Mouse (Mus musculus) midbrain, embryonic 10.5 days (tissue): ENCODE measurements at regions not wholly inside any gene's neighbourhood (a gene's known extent, or its start where the extent isn't known, plus 50 kb on each side); places are given as distances from the start of the nearest gene placed in this dataset.
"Not testable (repeated sequence)": the region's sequence is repeated elsewhere in the genome, so short reads cannot be mapped to it uniquely, and the experiment has no call there.

Source experiments
- DNase-seq: peaks from one replicate; pipeline ENCODE4 v3.0.0-alpha.2; 2017; ENCODE audit warnings: low spot score
- H3K27ac ChIP-seq: fragments of 300-500 bp; sonication (generic); replicated peaks from 2 replicates; pipeline ENCODE4 v1.5.1; 2016; ENCODE audit warnings: mild to moderate bottlenecking
- H3K27me3 ChIP-seq: fragments of 300-500 bp; sonication (generic); 2 replicates; pipeline ENCODE4 v1.6.1; 2016; ENCODE audit warnings: low read depth, mild to moderate bottlenecking; ENCODE audit not compliant: poor library complexity, severe bottlenecking
- H3K36me3 ChIP-seq: fragments of 300-500 bp; sonication (generic); 2 replicates; pipeline ENCODE4 v1.6.1; 2016; ENCODE audit warnings: mild to moderate bottlenecking, moderate library complexity
- H3K4me1 ChIP-seq: fragments of 300-500 bp; sonication (generic); 2 replicates; pipeline ENCODE4 v1.6.1; 2016
- H3K4me3 ChIP-seq: fragments of 300-500 bp; sonication (generic); 2 replicates; pipeline ENCODE4 v1.5.1; 2016; ENCODE audit warnings: mild to moderate bottlenecking, moderate library complexity
- H3K9me3 ChIP-seq: fragments of 300-500 bp; sonication (generic); replicated peaks from 2 replicates; pipeline ENCODE4 v1.6.1; 2016; ENCODE audit warnings: mild to moderate bottlenecking
- WGBS: fragments of 180-500 bp; shearing (Covaris S2); methylation state at CpG from one replicate; pipeline ENCODE4 v1.1.7; 2016; 5-methylcytosine and 5-hydroxymethylcytosine counted together

DNA sequence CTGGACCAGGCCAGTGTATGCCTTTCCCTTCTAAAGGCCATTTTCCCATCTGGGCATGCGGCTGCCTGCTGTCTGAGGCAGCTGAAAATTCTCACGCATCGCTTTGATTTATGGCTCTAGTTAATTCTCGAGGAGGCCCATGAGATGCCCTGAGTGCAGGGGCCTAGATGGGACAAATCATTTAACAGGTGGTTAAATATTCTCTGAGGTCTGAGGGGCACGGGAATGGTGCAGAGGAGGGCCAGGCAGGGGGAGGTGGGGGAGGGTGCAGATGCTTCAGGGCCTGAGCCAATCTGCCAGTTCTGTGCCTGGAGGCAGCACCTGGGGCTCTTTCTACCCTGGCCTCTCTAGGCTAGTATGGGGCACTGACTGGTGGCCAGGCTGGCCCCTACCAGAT, 89.9 kb upstream of the Lemd2 start:
- no peak overlapping the region for H3K27ac ChIP-seq
- no peaks in the 10 kb centered on the region for H3K36me3 ChIP-seq
- no peak overlapping the region for H3K4me3 ChIP-seq
- 89% methylated on average over 5 of the region's 5 CpGs for WGBS
- H3K27me3 ChIP-seq, result no peaks in the 10 kb centered on the region
- no peak for DNase-seq
- H3K4me1 ChIP-seq, result peaks cover 3% of the 10 kb centered on the region; the same call in 1 of the 2 replicates
- peaks cover 26% of the 10 kb centered on the region for H3K9me3 ChIP-seq

DNA sequence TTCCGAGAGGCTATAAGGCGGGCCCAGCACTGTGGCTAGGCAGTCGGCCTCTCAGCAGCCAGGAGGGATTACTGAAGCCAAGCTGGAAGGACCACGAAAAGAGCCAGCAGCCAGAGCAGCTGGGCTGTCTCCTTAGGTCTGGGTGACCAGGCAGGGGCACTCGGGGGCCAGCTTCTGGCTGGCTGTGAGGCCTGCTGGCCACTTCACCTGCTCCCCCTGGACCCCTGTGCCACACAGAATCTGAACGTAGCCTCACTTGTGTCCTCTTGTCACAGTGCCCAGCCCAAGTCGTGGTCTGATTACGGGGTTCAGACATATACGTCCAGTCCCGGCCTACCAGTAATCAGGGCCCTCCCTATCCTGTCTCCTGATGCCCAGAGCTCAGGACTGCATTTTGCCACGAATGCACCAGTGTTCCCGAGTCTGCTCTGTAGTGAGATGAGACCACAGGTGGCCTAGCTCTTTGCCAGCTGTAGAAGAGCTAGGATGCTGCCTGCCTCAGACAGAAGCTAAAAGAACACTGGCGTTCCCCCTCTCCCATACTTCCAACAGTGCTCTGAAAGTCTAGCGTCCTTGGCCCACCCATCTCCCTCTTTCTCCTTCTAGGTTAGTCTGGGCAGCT, 89.4 kb upstream of the Lemd2 start:
- peaks cover 3% of the 10 kb centered on the region; the same call in 1 of the 2 replicates for H3K4me1 ChIP-seq
- no peak overlapping the region for H3K4me3 ChIP-seq
- H3K27me3 ChIP-seq, result no peaks in the 10 kb centered on the region
- WGBS, result 84% methylated on average over 14 of the region's 14 CpGs
- no peak overlapping the region for H3K27ac ChIP-seq
- H3K36me3 ChIP-seq, result no peaks in the 10 kb centered on the region
- no peak for DNase-seq
- H3K9me3 ChIP-seq, result peaks cover 26% of the 10 kb centered on the region

DNA sequence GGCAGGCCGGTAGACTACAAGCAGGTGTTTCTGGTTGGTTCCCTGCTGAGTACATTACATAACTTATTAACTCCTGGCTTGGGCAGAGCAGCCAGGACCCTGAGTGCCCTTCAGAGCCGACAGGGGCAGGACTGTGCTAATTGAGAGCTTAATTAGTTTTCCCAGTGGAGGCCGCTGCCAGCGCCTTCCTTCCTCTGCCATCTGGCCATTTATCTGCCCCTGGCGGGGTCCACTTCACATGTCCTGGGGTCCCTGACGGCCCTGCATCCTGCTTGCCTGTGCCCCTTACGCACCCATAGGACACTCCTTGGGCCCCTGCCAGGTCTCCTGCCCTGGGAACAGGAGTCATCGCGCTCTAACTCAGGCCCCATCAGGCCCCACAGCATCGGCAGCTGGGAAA, 87.4 kb upstream of the Lemd2 start:
- WGBS, result 90% methylated on average over 10 of the region's 10 CpGs
- no peak overlapping the region for H3K4me3 ChIP-seq
- H3K9me3 ChIP-seq, result peaks cover 25% of the 10 kb centered on the region
- DNase-seq, result no peak
- H3K27me3 ChIP-seq, result no peaks in the 10 kb centered on the region
- no peaks in the 10 kb centered on the region for H3K36me3 ChIP-seq
- peaks cover 3% of the 10 kb centered on the region; the same call in 1 of the 2 replicates for H3K4me1 ChIP-seq
- H3K27ac ChIP-seq, result no peak overlapping the region

DNA sequence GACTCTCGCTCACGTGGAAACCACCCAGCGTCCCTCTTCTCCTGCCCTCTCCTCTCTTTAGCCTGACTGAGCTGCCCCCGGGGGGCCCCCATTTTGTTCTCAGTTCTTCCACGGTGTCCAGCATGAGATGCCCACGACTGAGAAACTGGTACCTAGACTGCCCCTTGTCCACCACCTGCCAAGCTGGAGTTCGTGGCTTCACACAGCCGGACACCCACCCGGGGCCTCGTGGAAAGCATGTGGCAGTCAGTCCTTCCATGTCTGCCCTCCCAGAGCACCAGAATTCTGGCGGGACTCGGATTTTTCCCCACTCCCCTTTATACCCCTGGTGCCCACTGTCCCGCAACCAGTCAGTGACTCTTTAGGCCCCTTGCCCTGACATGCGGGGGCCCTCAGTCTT, 86.9 kb upstream of the Lemd2 start:
- no peaks in the 10 kb centered on the region for H3K36me3 ChIP-seq
- H3K27me3 ChIP-seq, result no peaks in the 10 kb centered on the region
- DNase-seq, result no peak
- no peak overlapping the region for H3K4me3 ChIP-seq
- no peak overlapping the region for H3K27ac ChIP-seq
- WGBS, result 94% methylated on average over 14 of the region's 14 CpGs
- peaks cover 3% of the 10 kb centered on the region; the same call in 1 of the 2 replicates for H3K4me1 ChIP-seq
- H3K9me3 ChIP-seq, result peaks cover 20% of the 10 kb centered on the region

DNA sequence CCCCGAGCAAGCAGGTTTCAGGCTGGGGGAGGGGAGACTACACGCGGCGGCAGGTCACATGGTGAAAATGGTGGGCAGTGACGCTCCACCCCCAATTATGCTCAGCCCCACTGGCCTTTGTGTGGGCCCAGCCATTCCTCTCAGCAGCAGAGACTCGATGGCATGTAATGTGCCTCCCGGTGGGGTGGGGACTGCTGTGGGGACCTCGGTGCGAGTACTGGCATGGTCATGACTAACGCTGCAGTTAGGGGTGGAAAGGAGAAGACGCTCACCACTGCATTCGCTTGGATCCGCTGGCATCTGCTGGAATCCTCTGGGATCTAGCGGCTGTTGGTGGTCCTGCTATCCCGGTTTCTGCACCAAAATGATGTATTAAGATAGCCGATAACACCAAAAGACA, 86.0 kb upstream of the Lemd2 start:
- H3K36me3 ChIP-seq, result no peaks in the 10 kb centered on the region
- H3K27ac ChIP-seq, result no peak overlapping the region
- peaks cover 3% of the 10 kb centered on the region; the same call in 1 of the 2 replicates for H3K4me1 ChIP-seq
- 95% methylated on average over 16 of the region's 16 CpGs for WGBS
- H3K4me3 ChIP-seq, result no peak overlapping the region
- DNase-seq, result no peak
- H3K9me3 ChIP-seq, result peaks cover 18% of the 10 kb centered on the region
- H3K27me3 ChIP-seq, result no peaks in the 10 kb centered on the region

DNA sequence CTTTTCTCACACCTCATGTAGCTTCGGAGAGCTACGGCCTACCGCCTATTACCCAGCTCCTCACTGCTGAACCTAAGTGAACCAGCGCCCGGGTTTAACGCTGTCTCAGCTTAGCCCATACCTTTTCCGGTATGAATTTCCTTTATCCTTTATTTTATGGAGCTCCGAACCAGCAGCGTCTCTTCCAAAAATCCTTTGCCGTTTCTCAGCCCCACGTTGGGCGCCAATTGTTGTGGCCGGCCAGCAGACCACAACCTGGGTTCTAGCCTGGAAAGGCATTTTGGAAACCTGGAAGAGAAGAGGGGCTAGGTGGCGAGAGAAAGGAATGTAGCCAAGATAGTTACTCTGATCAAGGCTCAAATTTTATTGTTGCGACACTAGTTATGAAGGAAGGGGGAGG, 85.5 kb upstream of the Lemd2 start:
- 97% methylated on average over 14 of the region's 15 CpGs for WGBS

DNA sequence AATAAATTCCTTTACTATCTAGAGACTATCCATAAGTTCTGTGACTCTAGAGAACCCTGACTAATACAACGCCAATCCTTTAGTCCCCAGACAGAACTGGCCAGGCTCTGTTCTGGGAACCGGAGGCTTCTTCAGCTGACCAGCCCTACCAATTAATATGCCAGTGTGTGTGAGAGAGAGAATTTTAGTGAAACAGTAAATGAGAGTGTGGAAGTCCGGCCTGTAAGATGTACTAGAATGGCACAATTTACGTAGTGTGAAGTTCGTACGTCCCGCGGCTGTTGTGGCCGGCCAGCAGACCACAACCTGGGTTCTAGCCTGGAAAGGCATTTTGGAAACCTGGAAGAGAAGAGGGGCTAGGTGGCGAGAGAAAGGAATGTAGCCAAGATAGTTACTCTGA, 83.7 kb upstream of the Lemd2 start:
- WGBS, result 96% methylated on average over 10 of the region's 10 CpGs
- not testable (repeated sequence) for H3K27me3 ChIP-seq, H3K4me1 ChIP-seq, H3K4me3 ChIP-seq, DNase-seq, H3K27ac ChIP-seq, H3K36me3 ChIP-seq
- H3K9me3 ChIP-seq, result peaks cover 18% of the 10 kb centered on the region

More for the DNA sequence above, 85.5 kb upstream of the Lemd2 start:
- H3K36me3 ChIP-seq, DNase-seq, H3K4me3 ChIP-seq, H3K4me1 ChIP-seq, H3K27me3 ChIP-seq, H3K27ac ChIP-seq: not testable (repeated sequence)
- peaks cover 18% of the 10 kb centered on the region for H3K9me3 ChIP-seq

DNA sequence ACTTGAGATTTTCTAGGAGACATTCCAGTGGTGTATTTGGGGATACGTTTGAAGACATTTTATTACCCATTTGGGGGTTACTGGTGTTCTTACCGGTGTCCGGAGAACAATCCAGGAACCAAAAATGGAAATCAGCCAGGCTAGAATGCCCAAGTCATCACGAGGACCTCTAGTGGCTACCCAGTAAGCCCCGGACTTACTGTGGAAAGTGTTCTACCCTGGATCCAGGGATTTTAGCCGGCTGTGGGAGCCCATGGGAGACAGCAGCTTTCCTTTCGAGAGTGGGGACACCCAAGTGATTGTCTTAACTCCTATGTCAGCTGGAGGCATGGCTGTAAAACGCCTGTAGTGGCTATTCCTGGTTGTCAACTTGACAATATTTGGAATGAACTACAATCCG, 77.0 kb upstream of the Lemd2 start:
- Histone ChIP-seq H3K4me3 (no peak overlapping the region), H3K9me3 (peaks cover 30% of the 10 kb centered on the region), H3K27me3 (no peaks in the 10 kb centered on the region), H3K36me3 (no peaks in the 10 kb centered on the region), H3K4me1 (no peaks in the 10 kb centered on the region), H3K27ac (no peak overlapping the region)
- WGBS, result 81% methylated on average over 9 of the region's 9 CpGs
- DNase-seq, result no peak

DNA sequence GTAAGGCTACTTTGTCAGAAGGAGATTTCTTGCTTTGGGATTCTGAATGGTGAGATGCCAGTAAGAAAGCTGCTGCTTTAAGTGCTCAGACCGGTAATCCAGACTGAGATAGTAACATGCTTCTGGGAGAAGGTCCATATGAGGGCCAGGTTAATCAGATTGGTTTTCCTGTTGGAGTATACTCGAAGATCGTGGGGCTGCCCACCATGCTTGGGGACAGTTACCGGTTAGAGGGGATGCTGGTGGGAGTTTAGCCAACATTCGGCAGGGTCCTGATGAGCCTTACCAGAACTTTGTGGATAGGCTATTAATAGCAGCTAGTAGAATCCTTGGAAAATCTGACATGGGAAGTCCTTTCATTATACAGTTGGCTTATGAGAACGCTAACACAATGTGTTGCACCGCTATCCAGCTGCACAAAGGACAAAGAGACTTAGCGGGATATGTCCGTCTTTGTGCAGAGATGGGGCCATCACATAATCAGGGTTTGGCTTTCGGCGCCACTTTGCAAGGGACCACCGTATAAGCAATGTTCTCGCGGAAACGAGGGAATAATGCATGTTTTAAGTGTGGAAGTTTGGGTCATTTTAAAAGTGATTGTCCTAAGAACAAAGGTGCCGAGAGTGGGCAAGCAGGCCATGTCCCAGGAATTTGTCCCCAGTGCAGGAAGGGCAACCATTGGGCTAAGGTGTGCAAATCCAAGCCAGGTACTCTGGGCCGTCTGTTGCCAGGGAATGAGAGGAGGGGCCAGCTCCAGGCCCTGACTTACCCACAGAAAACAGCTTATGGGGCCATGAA, 75.4 kb upstream of the Lemd2 start:
- H3K4me1 ChIP-seq, H3K4me3 ChIP-seq, H3K36me3 ChIP-seq, H3K27me3 ChIP-seq, H3K27ac ChIP-seq, DNase-seq: not testable (repeated sequence)
- 93% methylated on average over 17 of the region's 17 CpGs for WGBS
- H3K9me3 ChIP-seq, result peaks cover 37% of the 10 kb centered on the region

DNA sequence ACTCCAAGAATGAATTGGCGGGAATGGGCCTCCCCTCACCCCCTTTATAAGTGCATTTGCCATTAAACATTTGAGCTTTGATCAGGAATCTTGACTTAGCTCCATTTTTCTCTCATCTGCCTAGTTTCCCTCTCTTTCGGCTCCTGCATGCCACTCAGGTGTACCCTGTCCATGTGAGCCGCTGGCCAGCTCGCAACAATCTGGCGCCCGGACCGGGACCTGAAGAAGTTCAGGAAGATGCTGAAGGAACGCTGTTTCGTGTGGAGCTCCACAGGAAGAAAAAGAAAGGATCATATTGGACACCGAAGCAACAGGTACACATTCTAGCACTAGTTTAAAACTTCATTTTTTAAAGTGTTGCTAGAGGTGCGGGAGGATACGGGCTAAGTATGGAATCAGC, 73.5 kb upstream of the Lemd2 start:
- peaks cover 40% of the 10 kb centered on the region for H3K9me3 ChIP-seq
- not testable (repeated sequence) for DNase-seq, H3K27ac ChIP-seq, H3K36me3 ChIP-seq, H3K4me3 ChIP-seq, H3K4me1 ChIP-seq, H3K27me3 ChIP-seq
- WGBS, result 95% methylated on average over 12 of the region's 12 CpGs

DNA sequence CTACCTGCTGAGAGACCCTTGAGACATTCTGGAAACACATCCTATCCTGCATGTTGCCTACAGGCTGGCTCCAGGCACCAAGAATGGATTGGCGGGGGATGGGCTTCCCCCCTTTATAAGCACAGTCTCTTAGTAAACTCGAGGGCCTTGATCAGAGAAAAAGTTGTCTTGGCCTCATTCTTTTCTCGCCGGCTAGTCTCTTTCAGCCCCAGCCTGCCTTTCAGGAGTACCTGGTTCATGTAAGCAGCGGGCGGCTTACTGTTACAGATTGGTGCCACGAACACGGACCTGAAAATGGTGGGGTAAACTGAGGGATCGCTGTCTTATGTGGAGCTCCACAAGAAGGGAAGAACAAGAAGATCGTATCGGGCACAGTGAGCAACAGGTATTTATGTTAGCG, 67.5 kb upstream of the Lemd2 start:
- H3K36me3 ChIP-seq, H3K4me1 ChIP-seq, DNase-seq, H3K27ac ChIP-seq, H3K4me3 ChIP-seq, H3K27me3 ChIP-seq: not testable (repeated sequence)
- peaks cover 15% of the 10 kb centered on the region for H3K9me3 ChIP-seq
- 93% methylated on average over 12 of the region's 12 CpGs for WGBS

DNA sequence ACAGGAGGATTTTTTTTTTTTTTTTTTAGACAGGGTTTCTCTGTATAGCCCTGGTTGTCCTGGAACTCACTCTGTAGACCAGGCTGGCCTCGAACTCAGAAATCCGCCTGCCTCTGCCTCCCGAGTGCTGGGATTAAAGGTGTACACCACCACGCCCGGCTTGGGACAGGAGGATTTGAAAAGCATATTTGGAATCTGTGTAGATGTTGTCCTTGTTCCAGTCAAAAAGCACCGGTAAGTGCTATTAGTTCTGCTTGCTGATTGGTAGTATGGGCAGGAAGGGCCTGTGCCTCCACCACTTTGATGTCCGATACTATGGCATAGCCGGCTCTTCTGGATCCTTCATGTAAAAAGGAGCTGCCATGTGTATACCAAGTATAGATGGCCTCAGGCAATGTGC, 66.5 kb upstream of the Lemd2 start:
- H3K4me1 ChIP-seq, H3K4me3 ChIP-seq, DNase-seq, H3K27ac ChIP-seq, H3K27me3 ChIP-seq, H3K9me3 ChIP-seq, H3K36me3 ChIP-seq: not testable (repeated sequence)
- WGBS, result 96% methylated on average over 8 of the region's 8 CpGs

DNA sequence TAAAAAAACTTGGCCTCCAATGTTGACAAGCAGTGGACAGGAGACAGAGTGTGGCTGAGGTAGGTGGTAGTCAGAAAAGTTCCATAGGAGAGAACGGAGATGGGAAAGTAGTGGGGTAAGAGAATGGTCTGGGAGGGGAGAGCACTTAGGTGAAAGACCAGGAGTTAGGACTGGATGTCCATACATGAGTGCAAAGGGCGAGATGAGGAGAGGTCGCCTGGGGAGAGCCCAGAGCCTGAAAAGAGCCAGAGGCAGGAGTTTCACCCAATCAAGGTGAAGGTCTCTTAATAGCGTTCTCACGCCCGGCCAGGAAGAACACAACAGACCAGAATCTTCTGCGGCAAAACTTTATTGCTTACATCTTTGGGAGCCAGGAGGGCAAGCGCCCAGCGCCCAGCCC, 60.3 kb upstream of the Lemd2 start:
- H3K9me3 ChIP-seq, H3K36me3 ChIP-seq, H3K4me3 ChIP-seq, DNase-seq, H3K27me3 ChIP-seq, H3K27ac ChIP-seq, H3K4me1 ChIP-seq: not testable (repeated sequence)
- 92% methylated on average over 9 of the region's 9 CpGs for WGBS
